Mouse (Mus musculus) intestine, embryonic 16.5 days (tissue): ENCODE results near the gene Vstm2a. TPM values are rescaled to one million over a fixed set of nuclear protein-coding genes. Genes with fewer than 3 reads are reported as not detected.
A peak's percentile ranks its signal among the peaks of the same experiment; 100 is the strongest.

ENCODE experiments used
- ATAC-seq: fragments of 200-750 bp; cut with Nextera tagmentation; 2 replicates; pipeline ENCODE4 v1.8.0; 2017; ENCODE audit warnings: moderate TSS enrichment, moderate library complexity
- H3K27ac ChIP-seq: fragments of 300-500 bp; sonication (generic); 2 replicates; pipeline ENCODE4 v1.5.1; 2014; ENCODE audit warnings: mild to moderate bottlenecking, low read length
- H3K27me3 ChIP-seq: fragments of 300-500 bp; sonication (generic); replicated peaks from 2 replicates; pipeline ENCODE4 v1.6.1; 2014; ENCODE audit warnings: low read length, control low read depth, mixed read lengths; ENCODE audit not compliant: control insufficient read depth, insufficient read depth
- H3K36me3 ChIP-seq: fragments of 300-500 bp; sonication (generic); 2 replicates; pipeline ENCODE4 v1.6.1; 2014; ENCODE audit warnings: low read length, control low read depth; ENCODE audit not compliant: control insufficient read depth, insufficient read depth
- H3K4me1 ChIP-seq: fragments of 300-500 bp; sonication (generic); 2 replicates; pipeline ENCODE4 v1.6.1; 2014; ENCODE audit warnings: low read length, control low read depth, mixed read lengths; ENCODE audit not compliant: control insufficient read depth, insufficient read depth
- H3K4me2 ChIP-seq: fragments of 300-500 bp; sonication (generic); 2 replicates; pipeline ENCODE4 v1.6.1; 2014; ENCODE audit warnings: low read depth, low read length, control low read depth
- H3K4me3 ChIP-seq: fragments of 300-500 bp; sonication (generic); 2 replicates; pipeline ENCODE4 v1.5.1; 2014; ENCODE audit warnings: mild to moderate bottlenecking, low read length
- H3K9ac ChIP-seq: fragments of 300-500 bp; sonication (generic); 2 replicates; pipeline ENCODE4 v1.6.1; 2014; ENCODE audit warnings: low read depth, low read length
- H3K9me3 ChIP-seq: fragments of 300-500 bp; sonication (generic); 2 replicates; pipeline ENCODE4 v1.6.1; 2016; ENCODE audit warnings: low read length, control low read depth; ENCODE audit not compliant: control insufficient read depth
- WGBS: fragments of 180-500 bp; shearing (Covaris S2); extraction: QIAGEN DNeasy Blood & Tissue Kit; methylation state at CpG from one replicate; pipeline ENCODE4 v1.1.7; 2014; 5-methylcytosine and 5-hydroxymethylcytosine counted together
- polyA plus RNA-seq: library from polyadenylated mRNA; unstranded; fragments of >200 nt; fragmentation: Nextera tagmentation; extraction: Ambion mirVana; gene quantifications from 2 replicates; pipeline ENCODE4 v1.2.1, GENCODE M21; 2015

Vstm2a gene
- 1.5 and 1.9 TPM in 2 replicates for polyA plus RNA-seq

DNA sequence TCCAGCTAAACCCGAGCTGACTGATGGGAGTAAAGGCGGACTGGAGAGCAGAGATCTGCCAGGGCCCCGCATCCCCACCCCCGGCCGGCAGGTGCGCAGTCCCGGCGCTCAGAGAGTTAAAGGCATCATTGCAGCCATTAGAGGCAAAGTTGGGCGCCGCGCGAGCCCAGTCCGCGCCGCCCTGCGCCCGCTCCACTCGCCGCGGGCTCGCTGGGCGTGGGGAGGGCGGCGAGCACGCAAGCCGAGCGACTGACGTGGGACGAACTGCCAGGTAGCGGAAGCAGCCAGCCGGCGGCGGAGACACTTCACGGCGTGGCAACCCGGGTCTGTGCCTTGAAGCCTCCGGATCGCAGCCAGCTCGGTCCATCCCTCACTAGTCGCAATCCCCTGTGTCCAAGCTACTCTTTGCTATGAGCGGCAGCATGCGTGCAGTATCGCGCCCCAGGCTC, at the start of gene Vstm2a:
Gene Vstm2a (plus strand): TSS at position 252 of the 449 bp plus-strand sequence.
- peaks cover 34% of the 10 kb centered on the region for H3K27me3 ChIP-seq
- no peaks in the 10 kb centered on the region for H3K9me3 ChIP-seq
- under 1% methylated on average over 44 of the region's 44 CpGs for WGBS
- peak within 1 kb of the TSS; percentile 92 for H3K4me2 ChIP-seq
- no peak within 1 kb of the TSS for H3K27ac ChIP-seq
- 0 out of 2 replicates have a peak, but pooled peaks cover 10% of the 10 kb centered on the region for H3K4me1 ChIP-seq
- H3K4me3 ChIP-seq = peak within 1 kb of the TSS; percentile 55
- no peaks in the 10 kb centered on the region for H3K36me3 ChIP-seq
- ATAC-seq = peak; percentile 77
- peak within 1 kb of the TSS; percentile 55; the same call in 1 of the 2 replicates for H3K9ac ChIP-seq

DNA sequence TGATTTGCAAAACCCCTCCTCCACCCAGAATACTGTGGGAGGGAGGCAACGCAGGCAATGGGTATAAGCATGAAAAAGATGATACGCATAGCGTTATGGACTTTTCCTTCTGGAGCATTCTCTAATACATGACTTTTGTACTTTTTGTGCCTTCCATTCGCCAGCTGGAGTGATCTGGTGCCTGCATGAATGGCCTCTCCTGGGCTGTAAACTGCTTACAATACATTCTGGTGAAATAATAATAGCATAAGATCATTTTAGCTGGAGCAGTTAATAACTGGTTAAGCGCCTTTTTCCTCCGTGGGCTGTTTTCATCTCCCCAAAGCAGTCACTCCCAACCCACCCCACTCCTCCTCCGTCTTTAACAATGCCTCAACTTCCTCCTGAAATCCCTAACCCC, 513 bp upstream of the Vstm2a start:
- Histone ChIP-seq H3K4me2 (peak overlapping the region; percentile 92), H3K36me3 (no peaks in the 10 kb centered on the region), H3K4me1 (0 out of 2 replicates have a peak, but pooled peaks cover 10% of the 10 kb centered on the region), H3K9ac (peak overlapping the region; percentile 55; the same call in 1 of the 2 replicates), H3K27ac (no peak overlapping the region), H3K27me3 (peaks cover 34% of the 10 kb centered on the region), H3K9me3 (no peaks in the 10 kb centered on the region), H3K4me3 (peak overlapping the region; percentile 55)
- WGBS = 25% methylated on average over 7 of the region's 7 CpGs
- ATAC-seq = no peak

DNA sequence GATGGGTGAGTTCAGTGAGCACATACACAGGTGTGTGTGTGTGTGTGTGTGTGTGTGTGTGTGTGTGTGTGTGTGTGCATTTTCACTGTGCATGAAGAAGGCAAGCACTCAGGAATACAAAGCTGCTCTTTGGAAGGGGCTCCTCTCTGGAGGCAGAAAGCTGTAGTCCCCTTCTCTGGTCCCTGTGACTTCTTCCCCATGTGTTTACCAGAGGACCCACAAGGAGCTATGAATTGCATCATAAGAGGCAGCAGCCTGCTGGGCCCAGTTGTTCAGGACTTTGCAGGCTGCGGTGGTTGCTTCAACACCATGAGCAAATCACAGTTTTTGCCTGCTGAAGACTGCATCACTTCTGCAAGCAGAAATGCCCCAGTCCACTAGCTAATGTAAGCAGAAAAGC, 776 bp downstream of the Vstm2a start:
- Histone ChIP-seq H3K36me3 (no peaks in the 10 kb centered on the region), H3K4me1 (0 out of 2 replicates have a peak, but pooled peaks cover 10% of the 10 kb centered on the region), H3K9ac (no peak overlapping the region), H3K9me3 (no peaks in the 10 kb centered on the region), H3K27ac (no peak overlapping the region), H3K4me2 (no peak overlapping the region), H3K27me3 (peaks cover 34% of the 10 kb centered on the region), H3K4me3 (no peak overlapping the region; the same call in 1 of the 2 replicates)
- 54% methylated on average over 1 of the region's 1 CpGs for WGBS
- ATAC-seq = no peak

DNA sequence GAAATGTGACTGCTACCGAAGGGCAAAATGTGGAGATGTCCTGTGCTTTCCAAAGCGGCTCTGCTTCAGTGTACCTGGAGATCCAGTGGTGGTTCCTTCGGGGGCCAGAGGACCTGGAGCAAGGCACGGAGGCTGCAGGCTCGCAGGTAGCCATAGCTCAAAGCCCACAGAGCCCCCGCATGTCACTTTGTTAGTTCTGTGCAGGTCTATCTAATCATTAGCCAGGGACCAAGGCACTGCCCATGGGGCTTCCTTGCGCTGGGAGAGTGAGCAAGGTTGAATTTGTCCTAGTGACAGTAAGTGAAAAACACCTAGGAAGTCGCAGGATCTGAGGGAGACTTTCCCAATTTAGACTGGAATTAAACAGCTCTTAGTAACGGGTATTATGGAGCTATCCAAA, 2.4 kb downstream of the Vstm2a start:
- Histone ChIP-seq H3K4me2 (no peak overlapping the region), H3K9ac (no peak overlapping the region), H3K36me3 (no peaks in the 10 kb centered on the region), H3K9me3 (no peaks in the 10 kb centered on the region), H3K4me3 (no peak overlapping the region), H3K4me1 (0 out of 2 replicates have a peak, but pooled peaks cover 10% of the 10 kb centered on the region), H3K27me3 (peaks cover 34% of the 10 kb centered on the region), H3K27ac (no peak overlapping the region)
- 15% methylated on average over 9 of the region's 9 CpGs for WGBS
- ATAC-seq = no peak

DNA sequence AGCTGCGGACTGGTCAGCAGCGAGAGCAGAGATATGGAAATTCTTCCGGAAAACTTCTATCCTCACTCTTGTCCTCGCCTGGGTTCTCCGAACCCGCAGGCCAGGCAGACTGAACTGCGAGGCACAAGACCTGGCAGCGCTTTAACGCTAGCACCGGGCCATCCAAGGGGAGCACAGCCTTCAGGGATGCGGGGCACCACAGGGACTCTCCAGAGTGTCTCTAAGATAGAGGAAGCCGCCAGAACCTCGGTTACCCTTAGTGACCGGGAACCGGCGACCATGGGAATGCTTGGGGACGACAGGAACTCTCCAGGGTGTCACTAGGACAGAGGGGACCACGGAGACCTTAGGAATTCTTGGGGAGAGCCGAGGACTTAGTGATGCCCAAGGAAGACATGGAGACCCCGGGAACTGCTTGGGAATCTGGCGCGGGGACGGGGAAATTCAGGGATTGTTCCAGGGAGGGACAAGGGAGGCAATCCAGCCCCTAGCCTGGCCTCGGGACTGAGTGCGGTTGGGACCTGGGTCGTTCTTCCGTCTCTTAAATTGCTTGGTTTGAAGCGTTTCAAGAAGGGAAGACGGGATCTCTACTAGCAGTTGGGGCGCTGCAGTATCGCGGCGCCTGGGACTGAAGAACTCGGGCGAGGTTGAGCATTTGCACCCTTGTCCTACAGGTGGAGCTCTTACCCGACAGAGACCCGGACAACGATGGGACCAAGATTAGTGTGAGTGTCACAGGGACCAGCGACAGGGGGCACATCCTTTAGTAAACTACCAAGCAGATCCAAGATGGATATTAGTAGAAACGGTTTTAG, 3.4 kb downstream of the Vstm2a start:
- H3K4me1 ChIP-seq = 0 out of 2 replicates have a peak, but pooled peaks cover 10% of the 10 kb centered on the region
- H3K4me3 ChIP-seq = peak overlapping the region; percentile 40
- peaks cover 34% of the 10 kb centered on the region for H3K27me3 ChIP-seq
- peak overlapping the region; percentile 42; the same call in 1 of the 2 replicates for H3K9ac ChIP-seq
- peak overlapping the region; percentile 69 for H3K4me2 ChIP-seq
- ATAC-seq = peak; percentile 86
- H3K27ac ChIP-seq = no peak overlapping the region
- no peaks in the 10 kb centered on the region for H3K36me3 ChIP-seq
- under 1% methylated on average over 40 of the region's 40 CpGs for WGBS
- H3K9me3 ChIP-seq = no peaks in the 10 kb centered on the region

DNA sequence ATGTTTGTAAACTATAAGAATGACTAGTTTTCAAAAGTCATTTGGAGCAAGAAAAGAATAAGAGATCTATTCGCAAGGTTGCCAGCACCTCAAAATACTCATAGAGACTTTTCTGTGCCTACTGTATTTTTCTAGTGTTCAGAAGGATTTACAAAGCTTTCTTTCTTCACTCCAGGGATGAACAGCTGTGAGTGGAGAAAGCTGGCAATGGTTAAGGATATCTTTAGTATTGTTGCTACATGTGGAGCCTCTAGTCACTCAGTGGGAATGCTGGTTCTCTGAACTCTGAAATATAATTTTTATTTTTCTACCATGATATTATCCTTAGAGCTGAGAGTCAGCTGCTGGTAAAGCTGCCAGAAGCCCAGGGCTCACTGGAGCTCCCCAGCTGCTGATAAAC, 10.9 kb downstream of the Vstm2a start:
- Histone ChIP-seq H3K27ac (no peak overlapping the region), H3K36me3 (no peaks in the 10 kb centered on the region), H3K4me2 (no peak overlapping the region), H3K9ac (no peak overlapping the region), H3K4me1 (no peaks in the 10 kb centered on the region), H3K4me3 (no peak overlapping the region), H3K9me3 (no peaks in the 10 kb centered on the region), H3K27me3 (no peaks in the 10 kb centered on the region; the same call in 1 of the 2 replicates)
- 87% methylated on average over 1 of the region's 1 CpGs for WGBS
- no peak for ATAC-seq

DNA sequence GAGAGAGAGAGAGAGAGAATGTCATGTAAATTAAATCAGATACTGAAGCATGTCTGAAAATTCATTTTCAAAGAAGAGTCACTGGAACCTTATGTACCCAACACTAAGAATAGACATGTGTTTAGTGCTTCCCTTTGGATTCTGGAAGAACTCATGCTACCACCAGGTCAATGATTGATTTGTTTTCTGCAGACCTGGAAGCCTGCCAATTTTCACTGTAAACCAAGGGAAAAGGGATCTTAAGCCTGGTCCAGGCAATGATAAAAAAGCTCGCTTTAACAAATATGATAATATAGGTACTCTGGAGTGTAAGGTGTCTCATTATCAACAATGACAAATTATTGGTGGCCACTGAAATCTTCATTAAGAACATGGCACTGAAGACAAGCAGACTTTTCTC, 32.9 kb downstream of the Vstm2a start:
- H3K27ac ChIP-seq = no peak overlapping the region
- no peaks in the 10 kb centered on the region for H3K36me3 ChIP-seq
- no peak overlapping the region for H3K4me3 ChIP-seq
- no peak for ATAC-seq
- H3K4me1 ChIP-seq = no peaks in the 10 kb centered on the region
- H3K9ac ChIP-seq = no peak overlapping the region
- WGBS = 64% methylated on average over 1 of the region's 1 CpGs
- H3K4me2 ChIP-seq = no peak overlapping the region
- no peaks in the 10 kb centered on the region; the same call in 1 of the 2 replicates for H3K9me3 ChIP-seq
- H3K27me3 ChIP-seq = no peaks in the 10 kb centered on the region

DNA sequence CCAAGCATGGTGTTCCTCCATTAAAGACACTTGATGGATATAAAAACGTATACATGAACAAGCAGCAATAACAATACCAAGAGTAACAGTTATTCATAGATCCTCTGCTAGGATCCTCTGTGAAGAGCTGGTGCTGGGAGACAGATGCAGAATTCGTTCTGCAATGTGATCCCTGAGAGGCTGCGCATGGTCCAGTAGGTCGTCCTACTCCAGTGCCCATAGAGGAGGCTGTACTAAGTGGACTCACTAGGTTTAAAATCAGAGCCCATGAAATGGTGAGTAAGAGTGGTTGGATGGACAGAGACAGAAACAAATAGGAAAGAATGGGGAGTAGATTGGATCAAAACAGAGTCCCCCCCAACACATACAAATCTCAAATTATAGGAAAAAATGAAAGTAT, 35.4 kb downstream of the Vstm2a start:
- Histone ChIP-seq H3K9ac (no peak overlapping the region), H3K4me2 (no peak overlapping the region), H3K4me1 (no peaks in the 10 kb centered on the region), H3K4me3 (no peak overlapping the region), H3K9me3 (no peaks in the 10 kb centered on the region), H3K27me3 (no peaks in the 10 kb centered on the region), H3K27ac (no peak overlapping the region), H3K36me3 (no peaks in the 10 kb centered on the region)
- 77% methylated on average over 4 of the region's 4 CpGs for WGBS
- no peak for ATAC-seq

DNA sequence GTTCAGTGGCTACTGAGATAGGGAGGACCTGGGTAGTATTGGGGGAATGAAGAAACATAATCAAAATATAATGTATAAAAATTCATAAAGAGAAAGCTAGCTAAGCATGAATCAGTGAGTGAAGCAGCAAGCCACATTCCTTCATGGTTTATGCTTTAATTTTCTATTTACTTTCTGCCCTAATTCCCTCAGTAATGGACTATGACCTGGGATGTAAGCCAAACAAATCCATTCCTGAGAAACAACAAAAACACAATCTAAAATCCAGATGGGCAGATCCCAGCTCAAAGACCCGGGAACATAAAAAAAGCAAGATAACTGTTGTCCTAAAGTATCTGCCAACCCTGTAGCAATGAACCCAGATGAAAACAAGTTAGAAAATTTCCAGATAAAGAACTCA, 39.0 kb downstream of the Vstm2a start:
- WGBS = 79% methylated on average over 1 of the region's 1 CpGs
- no peaks in the 10 kb centered on the region for H3K36me3 ChIP-seq
- no peak overlapping the region for H3K27ac ChIP-seq
- no peak overlapping the region for H3K4me2 ChIP-seq
- ATAC-seq = no peak
- no peaks in the 10 kb centered on the region for H3K27me3 ChIP-seq
- H3K4me3 ChIP-seq = no peak overlapping the region
- no peak overlapping the region for H3K9ac ChIP-seq
- H3K9me3 ChIP-seq = no peaks in the 10 kb centered on the region
- no peaks in the 10 kb centered on the region for H3K4me1 ChIP-seq
